Mouse (Mus musculus): Measurements from ENCODE around the gene Pdlim5. TPM values are rescaled to one million over a fixed set of nuclear protein-coding genes. Genes with fewer than 3 reads are reported as not detected.

The Pdlim5 gene
- polyA plus RNA-seq, 1 experiment from 2014 or later = 14.3 TPM

- ATAC-seq (ENCODE audit: low FRiP score, low TSS enrichment) (no peak), DNase-seq (no peak)
- Histone ChIP-seq H3K9me3 (ENCODE audit: control insufficient read depth, low read length) (no peaks in the 10 kb centered on the region), H3K27me3 (ENCODE audit: control insufficient read depth, insufficient read depth, low read length) (no peaks in the 10 kb centered on the region), H3K4me2 (ENCODE audit: low read length) (no peak overlapping the region), H3K4me3 (replicated peaks; ENCODE audit: low read depth, low read length) (no peak overlapping the region), H3K9ac (replicated peaks; ENCODE audit: low read length) (no peak overlapping the region), H3K4me1 (ENCODE audit: control insufficient read depth, insufficient read depth, low read length) (no peaks in the 10 kb centered on the region), H3K36me3 (ENCODE audit: control insufficient read depth, insufficient read depth, low read length) (no peaks in the 10 kb centered on the region), H3K27ac (replicated peaks; ENCODE audit: low read depth, low read length) (no peak overlapping the region)
- whole genome bisulfite sequencing = 75% methylated on average over 2 of the region's 2 CpGs
Observed at GRCm38 (mm10) chr3:142249458-142249857, 146.0 kb downstream of the Pdlim5 start.

GRCm38 (mm10) chr3:142243263-142243662 lies 152.2 kb downstream of the Pdlim5 start:
- WGBS = 87% methylated on average over 5 of the region's 5 CpGs
- Histone ChIP-seq H3K27me3 (ENCODE audit: control insufficient read depth, insufficient read depth, low read length) (no peaks in the 10 kb centered on the region), H3K9me3 (ENCODE audit: control insufficient read depth, low read length) (no peaks in the 10 kb centered on the region), H3K4me3 (replicated peaks; ENCODE audit: low read depth, low read length) (no peak overlapping the region), H3K4me2 (ENCODE audit: low read length) (no peak overlapping the region), H3K4me1 (ENCODE audit: control insufficient read depth, insufficient read depth, low read length) (no peaks in the 10 kb centered on the region), H3K9ac (replicated peaks; ENCODE audit: low read length) (no peak overlapping the region), H3K36me3 (ENCODE audit: control insufficient read depth, insufficient read depth, low read length) (no peaks in the 10 kb centered on the region), H3K27ac (replicated peaks; ENCODE audit: low read depth, low read length) (no peak overlapping the region)
- no peak for ATAC-seq (ENCODE audit: low FRiP score, low TSS enrichment)
- DNase-seq = no peak

GRCm38 (mm10) chr3:142239298-142239697 lies 156.2 kb downstream of the Pdlim5 start:
- H3K27ac ChIP-seq (replicated peaks; ENCODE audit: low read depth, low read length) = no peak overlapping the region
- WGBS = 91% methylated on average over 2 of the region's 2 CpGs
- H3K36me3 ChIP-seq (ENCODE audit: control insufficient read depth, insufficient read depth, low read length) = no peaks in the 10 kb centered on the region
- H3K27me3 ChIP-seq (ENCODE audit: control insufficient read depth, insufficient read depth, low read length) = no peaks in the 10 kb centered on the region
- H3K4me3 ChIP-seq (replicated peaks; ENCODE audit: low read depth, low read length) = no peak overlapping the region
- DNase-seq (no peak), ATAC-seq (ENCODE audit: low FRiP score, low TSS enrichment) (no peak)
- no peaks in the 10 kb centered on the region for H3K9me3 ChIP-seq (ENCODE audit: control insufficient read depth, low read length)
- no peak overlapping the region for H3K9ac ChIP-seq (replicated peaks; ENCODE audit: low read length)
- H3K4me2 ChIP-seq (ENCODE audit: low read length) = no peak overlapping the region
- H3K4me1 ChIP-seq (ENCODE audit: control insufficient read depth, insufficient read depth, low read length) = no peaks in the 10 kb centered on the region

- WGBS = 60% methylated on average over 10 of the region's 10 CpGs
- Histone ChIP-seq H3K4me1 (ENCODE audit: control insufficient read depth, insufficient read depth, low read length) (no peaks in the 10 kb centered on the region), H3K4me2 (ENCODE audit: low read length) (no peak overlapping the region), H3K4me3 (replicated peaks; ENCODE audit: low read depth, low read length) (no peak overlapping the region), H3K9me3 (ENCODE audit: control insufficient read depth, low read length) (no peaks in the 10 kb centered on the region), H3K27ac (replicated peaks; ENCODE audit: low read depth, low read length) (no peak overlapping the region), H3K9ac (replicated peaks; ENCODE audit: low read length) (no peak overlapping the region), H3K27me3 (ENCODE audit: control insufficient read depth, insufficient read depth, low read length) (no peaks in the 10 kb centered on the region), H3K36me3 (ENCODE audit: control insufficient read depth, insufficient read depth, low read length) (no peaks in the 10 kb centered on the region)
- ATAC-seq (ENCODE audit: low FRiP score, low TSS enrichment) (no peak), DNase-seq (no peak)
Observed at GRCm38 (mm10) chr3:142238260-142239046, 157.0 kb downstream of the Pdlim5 start.

GRCm38 (mm10) chr3:142237621-142238020 lies 157.9 kb downstream of the Pdlim5 start:
- DNase-seq = no peak
- Histone ChIP-seq H3K36me3 (ENCODE audit: control insufficient read depth, insufficient read depth, low read length) (no peaks in the 10 kb centered on the region), H3K9ac (replicated peaks; ENCODE audit: low read length) (no peak overlapping the region), H3K9me3 (ENCODE audit: control insufficient read depth, low read length) (no peaks in the 10 kb centered on the region), H3K4me3 (replicated peaks; ENCODE audit: low read depth, low read length) (no peak overlapping the region), H3K4me1 (ENCODE audit: control insufficient read depth, insufficient read depth, low read length) (no peaks in the 10 kb centered on the region), H3K27ac (replicated peaks; ENCODE audit: low read depth, low read length) (no peak overlapping the region), H3K4me2 (ENCODE audit: low read length) (no peak overlapping the region), H3K27me3 (ENCODE audit: control insufficient read depth, insufficient read depth, low read length) (no peaks in the 10 kb centered on the region)
- 83% methylated on average over 5 of the region's 5 CpGs for whole genome bisulfite sequencing
- ATAC-seq (ENCODE audit: low FRiP score, low TSS enrichment) = no peak

GRCm38 (mm10) chr3:142233606-142234465 lies 161.7 kb downstream of the Pdlim5 start:
- Histone ChIP-seq H3K4me3 (replicated peaks; ENCODE audit: low read depth, low read length) (no peak overlapping the region), H3K27me3 (ENCODE audit: control insufficient read depth, insufficient read depth, low read length) (no peaks in the 10 kb centered on the region), H3K4me2 (ENCODE audit: low read length) (no peak overlapping the region), H3K4me1 (ENCODE audit: control insufficient read depth, insufficient read depth, low read length) (no peaks in the 10 kb centered on the region), H3K36me3 (ENCODE audit: control insufficient read depth, insufficient read depth, low read length) (no peaks in the 10 kb centered on the region), H3K9ac (replicated peaks; ENCODE audit: low read length) (no peak overlapping the region), H3K27ac (replicated peaks; ENCODE audit: low read depth, low read length) (no peak overlapping the region), H3K9me3 (ENCODE audit: control insufficient read depth, low read length) (no peaks in the 10 kb centered on the region)
- ATAC-seq (ENCODE audit: low FRiP score, low TSS enrichment) = no peak
- DNase-seq = no peak
- 86% methylated on average over 16 of the region's 16 CpGs for WGBS

GRCm38 (mm10) chr3:142228665-142229064 lies 166.8 kb downstream of the Pdlim5 start:
- H3K36me3 ChIP-seq (ENCODE audit: control insufficient read depth, insufficient read depth, low read length) = no peaks in the 10 kb centered on the region
- DNase-seq = no peak
- H3K4me1 ChIP-seq (ENCODE audit: control insufficient read depth, insufficient read depth, low read length) = no peaks in the 10 kb centered on the region
- no peaks in the 10 kb centered on the region for H3K9me3 ChIP-seq (ENCODE audit: control insufficient read depth, low read length)
- WGBS = 87% methylated on average over 7 of the region's 7 CpGs
- no peaks in the 10 kb centered on the region for H3K27me3 ChIP-seq (ENCODE audit: control insufficient read depth, insufficient read depth, low read length)
- ATAC-seq (ENCODE audit: low FRiP score, low TSS enrichment) = no peak
- no peak overlapping the region for H3K9ac ChIP-seq (replicated peaks; ENCODE audit: low read length)
- no peak overlapping the region for H3K4me2 ChIP-seq (ENCODE audit: low read length)
- no peak overlapping the region for H3K4me3 ChIP-seq (replicated peaks; ENCODE audit: low read depth, low read length)
- no peak overlapping the region for H3K27ac ChIP-seq (replicated peaks; ENCODE audit: low read depth, low read length)

GRCm38 (mm10) chr3:142222471-142223103 lies 172.9 kb downstream of the Pdlim5 start:
- Histone ChIP-seq H3K9me3 (ENCODE audit: control insufficient read depth, low read length) (no peaks in the 10 kb centered on the region), H3K9ac (replicated peaks; ENCODE audit: low read length) (no peak overlapping the region), H3K4me3 (replicated peaks; ENCODE audit: low read depth, low read length) (no peak overlapping the region), H3K4me1 (ENCODE audit: control insufficient read depth, insufficient read depth, low read length) (no peaks in the 10 kb centered on the region), H3K27me3 (ENCODE audit: control insufficient read depth, insufficient read depth, low read length) (no peaks in the 10 kb centered on the region), H3K4me2 (ENCODE audit: low read length) (no peak overlapping the region), H3K36me3 (ENCODE audit: control insufficient read depth, insufficient read depth, low read length) (no peaks in the 10 kb centered on the region), H3K27ac (replicated peaks; ENCODE audit: low read depth, low read length) (no peak overlapping the region)
- 87% methylated on average over 7 of the region's 7 CpGs for WGBS
- ATAC-seq (ENCODE audit: low FRiP score, low TSS enrichment) = no peak
- DNase-seq = no peak

Measured in midbrain, embryonic 14.5 days (tissue).